Mouse (Mus musculus) NIH3T3 (cell line): ENCODE data around the gene Pde8b.
"Not testable (repeated sequence)": the region's sequence is repeated elsewhere in the genome, so short reads cannot be mapped to it uniquely, and the experiment has no call there.

Experiments
- DNase-seq: peaks from one replicate; pipeline ENCODE4 v3.0.0-alpha.2; 2012; ENCODE audit warnings: low read depth

The Pde8b gene

GRCm38 (mm10) chr13:95221882-95222568 lies 28.1 kb downstream of the Pde8b start:
- DNase-seq = no peak

GRCm38 (mm10) chr13:95215661-95216170 lies 34.4 kb downstream of the Pde8b start:
- not testable (repeated sequence) for DNase-seq

- DNase-seq = no peak
Observed at GRCm38 (mm10) chr13:95212320-95212719, 37.8 kb downstream of the Pde8b start.

GRCm38 (mm10) chr13:95207301-95207700 lies 42.8 kb downstream of the Pde8b start:
- DNase-seq = not testable (repeated sequence)

GRCm38 (mm10) chr13:95202151-95202758 lies 47.9 kb downstream of the Pde8b start:
- DNase-seq = peak; percentile 41

- no peak for DNase-seq
Observed at GRCm38 (mm10) chr13:95200817-95201216, 49.3 kb downstream of the Pde8b start.

GRCm38 (mm10) chr13:95200036-95200435 lies 50.1 kb downstream of the Pde8b start:
- no peak for DNase-seq

GRCm38 (mm10) chr13:95196106-95196705 lies 53.9 kb downstream of the Pde8b start:
- DNase-seq = peak; percentile 31

- DNase-seq = no peak
Observed at GRCm38 (mm10) chr13:95191951-95192350, 58.2 kb downstream of the Pde8b start.

GRCm38 (mm10) chr13:95189111-95189510 lies 61.0 kb downstream of the Pde8b start:
- DNase-seq = peak; percentile 47

- peak; percentile 34 for DNase-seq
Observed at GRCm38 (mm10) chr13:95187153-95187665, 62.9 kb downstream of the Pde8b start.

- no peak for DNase-seq
Observed at GRCm38 (mm10) chr13:95186741-95187035, 63.4 kb downstream of the Pde8b start.

GRCm38 (mm10) chr13:95185891-95186740 lies 64.0 kb downstream of the Pde8b start:
- DNase-seq = no peak

GRCm38 (mm10) chr13:95183686-95184085 lies 66.5 kb downstream of the Pde8b start:
- no peak for DNase-seq

- DNase-seq = no peak
Observed at GRCm38 (mm10) chr13:95180208-95180607, 69.9 kb downstream of the Pde8b start.

- no peak for DNase-seq
Observed at GRCm38 (mm10) chr13:95177326-95177725, 72.8 kb downstream of the Pde8b start.

GRCm38 (mm10) chr13:95176399-95176798 lies 73.7 kb downstream of the Pde8b start:
- no peak for DNase-seq

- DNase-seq = no peak
Observed at GRCm38 (mm10) chr13:95174253-95174652, 75.9 kb downstream of the Pde8b start.

- no peak for DNase-seq
Observed at GRCm38 (mm10) chr13:95172346-95172745, 77.8 kb downstream of the Pde8b start.

GRCm38 (mm10) chr13:95160211-95160610 lies 89.9 kb downstream of the Pde8b start:
- DNase-seq = no peak

- DNase-seq = no peak
Observed at GRCm38 (mm10) chr13:95158986-95159385, 91.2 kb downstream of the Pde8b start.

- DNase-seq = no peak
Observed at GRCm38 (mm10) chr13:95144746-95145145, 105.4 kb downstream of the Pde8b start.
